In genomic region chr1:75315011-75315410, GRCm38 (mm10) we compare ENCODE assay signal across 35 mouse cellular contexts. TPM values are rescaled to one million over a fixed set of nuclear protein-coding genes. Genes with fewer than 3 reads are reported as not detected.
DNase-seq lines count a peak whose midpoint lies in the region; ATAC-seq and TF ChIP-seq lines count a peak whose summit lies in the region.
"Had no signal": no experiment of that assay in that cellular context is flagged by ENCODE, and none has a peak within 500 bp of the region (broad histone marks: within the 10 kb centered on the region; RNA-seq: fewer than 3 reads in every experiment).

No protein-coding gene starts in this region.

- H3K9ac ChIP-seq in neural tube, embryonic 12.5 days, result 0 out of 2 replicates have a peak overlapping the region, but pooled peaks have one; percentile 5
- no peak overlapping the region for H3K9ac ChIP-seq in hindbrain, postnatal 0 days (replicated peaks; ENCODE audit: low read length)
- H3K9ac ChIP-seq: hindbrain, embryonic 14.5 days; liver, embryonic 13.5 days had no signal

- H3K4me3 ChIP-seq in neural tube, embryonic 12.5 days, result no peak overlapping the region
- H3K4me3 ChIP-seq in embryonic facial prominence, embryonic 10.5 days, result 0 out of 2 replicates have a peak overlapping the region, but pooled peaks have one; percentile 68
- H3K4me3 ChIP-seq in hindbrain, postnatal 0 days (ENCODE audit: low read length), result no peak overlapping the region
- H3K4me3 ChIP-seq: erythroblast, embryonic 14.5 days; gastrocnemius, adult 2 months; heart, adult 2 months; heart, embryonic 12.5 days had no signal

- peak; percentile 7 for DNase-seq in CD4-positive, CD25-positive, alpha-beta regulatory T cell, adult 2 months (ENCODE audit: low read depth, low spot score)
- peak; percentile 95 for DNase-seq in heart, adult 11 months
- DNase-seq in heart, postnatal 4 days, result no peak
- no peak for DNase-seq in neural tube, embryonic 10.5 days (ENCODE audit: extremely low spot score, low spot score)
- no peak for DNase-seq in embryonic facial prominence, embryonic 10.5 days (ENCODE audit: low spot score)
- DNase-seq in hindbrain, postnatal 0 days (ENCODE audit: low spot score), result no peak
- DNase-seq: adrenal gland, postnatal 25 days; gastrocnemius, adult 2 months; gastrocnemius, postnatal 36 days; heart, adult 2 months; kidney, adult 18-20 months; layer of hippocampus, postnatal 36 days; left cerebral cortex, postnatal 4 days; liver, embryonic 13.5 days; lung, adult 2 months; lung, postnatal 10 days; right cerebral cortex, postnatal 25 days; spleen, adult 18-20 months; thymus, adult 2 months had no signal

- H3K27me3 ChIP-seq in neural tube, embryonic 12.5 days (replicated peaks), result no peaks in the 10 kb centered on the region
- H3K27me3 ChIP-seq in embryonic facial prominence, embryonic 10.5 days (replicated peaks; ENCODE audit: low read depth, poor library complexity, severe bottlenecking), result no peaks in the 10 kb centered on the region
- H3K27me3 ChIP-seq in hindbrain, postnatal 0 days (ENCODE audit: insufficient read depth, low read length), result no peaks in the 10 kb centered on the region
- H3K27me3 ChIP-seq: heart, embryonic 12.5 days; liver, embryonic 13.5 days had no signal

- no peaks in the 10 kb centered on the region for H3K9me3 ChIP-seq in neural tube, embryonic 12.5 days
- no peaks in the 10 kb centered on the region for H3K9me3 ChIP-seq in embryonic facial prominence, embryonic 10.5 days
- no peaks in the 10 kb centered on the region for H3K9me3 ChIP-seq in hindbrain, postnatal 0 days (ENCODE audit: low read length)
- H3K9me3 ChIP-seq: heart, embryonic 12.5 days; liver, embryonic 13.5 days had no signal

- 92% methylated on average over 6 of the region's 6 CpGs for WGBS in neural tube, embryonic 12.5 days
- WGBS in embryonic facial prominence, embryonic 10.5 days, result 91% methylated on average over 6 of the region's 6 CpGs
- WGBS in hindbrain, postnatal 0 days, result 93% methylated on average over 6 of the region's 6 CpGs

- no peak overlapping the region for H3K27ac ChIP-seq in neural tube, embryonic 12.5 days
- no peak overlapping the region for H3K27ac ChIP-seq in embryonic facial prominence, embryonic 10.5 days (replicated peaks)
- no peak overlapping the region for H3K27ac ChIP-seq in hindbrain, postnatal 0 days
- H3K27ac ChIP-seq: gastrocnemius, adult 2 months; heart, adult 2 months; hindbrain, embryonic 14.5 days; kidney, postnatal 0 days; liver, embryonic 13.5 days had no signal

- no peak for ATAC-seq in CD4-positive, CD25-positive, alpha-beta regulatory T cell, adult 4 months
- no peak for ATAC-seq in neural tube, embryonic 12.5 days (ENCODE audit: low FRiP score, low read depth)
- ATAC-seq in hindbrain, postnatal 0 days, result no peak
- ATAC-seq: forebrain, embryonic 16.5 days; inflammation-experienced regulatory T-cells, adult 6 months; midbrain, embryonic 16.5 days had no signal

- H3K4me1 ChIP-seq in neural tube, embryonic 12.5 days, result peaks cover 9% of the 10 kb centered on the region
- H3K4me1 ChIP-seq in embryonic facial prominence, embryonic 10.5 days, result peaks cover 17% of the 10 kb centered on the region
- H3K4me1 ChIP-seq in hindbrain, postnatal 0 days (ENCODE audit: insufficient read depth, low read length), result peaks cover 7% of the 10 kb centered on the region; the same call in 1 of the 2 replicates

- H3K36me3 ChIP-seq in neural tube, embryonic 12.5 days, result peaks cover 58% of the 10 kb centered on the region
- H3K36me3 ChIP-seq in embryonic facial prominence, embryonic 10.5 days (replicated peaks), result peaks cover 59% of the 10 kb centered on the region
- peaks cover 41% of the 10 kb centered on the region for H3K36me3 ChIP-seq in hindbrain, postnatal 0 days (ENCODE audit: insufficient read depth, low read length)

- H3K4me2 ChIP-seq in neural tube, embryonic 12.5 days (replicated peaks), result no peak overlapping the region
- no peak overlapping the region for H3K4me2 ChIP-seq in hindbrain, postnatal 0 days (ENCODE audit: low read depth, low read length)
- H3K4me2 ChIP-seq: hindbrain, embryonic 14.5 days; midbrain, embryonic 11.5 days had no signal

- TF ChIP-seq CTCF in hindbrain, postnatal 0 days (IDR thresholded peaks at IDR 0.05; ENCODE audit: low read depth), result no peak

RNA-seq across cellular contexts. Expression of gene Dnpep, which starts 2.8 kb away (rescaled TPM):
- 10 to 100 TPM; 56.0 to 90.5 TPM for polyA plus RNA-seq in CD4-positive, CD25-positive, alpha-beta regulatory T cell, adult 4 months (2017; shearing (Covaris generic))
- 10 to 100 TPM; 89.5 to 89.8 TPM for total RNA-seq in heart, postnatal 4 days (2021)
- polyA plus RNA-seq in neural tube, embryonic 12.5 days (2016; fragmentation: Nextera tagmentation; extraction: Ambion mirVana), result 193 and 201 TPM in 2 replicates
- 144 and 150 TPM in 2 replicates for polyA plus RNA-seq in embryonic facial prominence, embryonic 10.5 days (2016; fragmentation: Nextera tagmentation; extraction: Ambion mirVana)
- 143 and 175 TPM in 2 replicates for total RNA-seq in hindbrain, postnatal 0 days (2014; rRNA removed)
- polyA plus RNA-seq in hindbrain, postnatal 0 days (2015; fragmentation: Nextera tagmentation; extraction: Ambion mirVana), result 120 and 131 TPM in 2 replicates

RNA-seq across cellular contexts. Expression of gene Resp18, which starts 36.8 kb away (rescaled TPM):
- polyA plus RNA-seq in CD4-positive, CD25-positive, alpha-beta regulatory T cell, adult 4 months (2017; shearing (Covaris generic)), result not detected
- not detected for total RNA-seq in heart, postnatal 4 days (2021)
- 61.9 and 69.5 TPM in 2 replicates for polyA plus RNA-seq in neural tube, embryonic 12.5 days (2016; fragmentation: Nextera tagmentation; extraction: Ambion mirVana)
- 1.9 and 2.5 TPM in 2 replicates for polyA plus RNA-seq in embryonic facial prominence, embryonic 10.5 days (2016; fragmentation: Nextera tagmentation; extraction: Ambion mirVana)
- total RNA-seq in hindbrain, postnatal 0 days (2014; rRNA removed), result 257 and 298 TPM in 2 replicates
- 394 and 396 TPM in 2 replicates for polyA plus RNA-seq in hindbrain, postnatal 0 days (2015; fragmentation: Nextera tagmentation; extraction: Ambion mirVana)
- total RNA-seq: common myeloid progenitor, adult 5-6 weeks; gastrocnemius, adult 2 months; gastrocnemius, postnatal 36 days; heart, adult 2 months; hematopoietic stem cell, adult 5-6 weeks; neutrophil, adult 5-6 weeks had no signal
- polyA plus RNA-seq: C2C12; erythroblast, embryonic 14.5 days; heart, embryonic 12.5 days; heart, postnatal 0 days; inflammation-experienced regulatory T-cells, adult 6 months; kidney, postnatal 0 days; liver, embryonic 13.5 days; myocyte had no signal

RNA-seq across cellular contexts. Expression of gene Des, which starts 45.1 kb away (rescaled TPM):
- not detected for polyA plus RNA-seq in CD4-positive, CD25-positive, alpha-beta regulatory T cell, adult 4 months (2017; shearing (Covaris generic))
- total RNA-seq in heart, postnatal 4 days (2021), result 100 to 1,000 TPM; 742 to 747 TPM
- polyA plus RNA-seq in neural tube, embryonic 12.5 days (2016; fragmentation: Nextera tagmentation; extraction: Ambion mirVana), result 9.3 and 12.7 TPM in 2 replicates
- 10.4 and 15.6 TPM in 2 replicates for polyA plus RNA-seq in embryonic facial prominence, embryonic 10.5 days (2016; fragmentation: Nextera tagmentation; extraction: Ambion mirVana)
- total RNA-seq in hindbrain, postnatal 0 days (2014; rRNA removed), result 2.6 and 6.9 TPM in 2 replicates
- 1.2 and 1.6 TPM in 2 replicates for polyA plus RNA-seq in hindbrain, postnatal 0 days (2015; fragmentation: Nextera tagmentation; extraction: Ambion mirVana)
- total RNA-seq: common myeloid progenitor, adult 5-6 weeks; hematopoietic stem cell, adult 5-6 weeks; neutrophil, adult 5-6 weeks had no signal

RNA-seq across cellular contexts. Expression of gene Ptprn, which starts 50.7 kb away (rescaled TPM):
- under 1 TPM; 0.22 to 0.61 TPM for polyA plus RNA-seq in CD4-positive, CD25-positive, alpha-beta regulatory T cell, adult 4 months (2017; shearing (Covaris generic))
- total RNA-seq in heart, postnatal 4 days (2021), result under 1 TPM; 0.41 to 0.43 TPM
- polyA plus RNA-seq in neural tube, embryonic 12.5 days (2016; fragmentation: Nextera tagmentation; extraction: Ambion mirVana), result 13.8 and 15.0 TPM in 2 replicates
- 1.7 and 2.1 TPM in 2 replicates for polyA plus RNA-seq in embryonic facial prominence, embryonic 10.5 days (2016; fragmentation: Nextera tagmentation; extraction: Ambion mirVana)
- total RNA-seq in hindbrain, postnatal 0 days (2014; rRNA removed), result 120 and 132 TPM in 2 replicates
- polyA plus RNA-seq in hindbrain, postnatal 0 days (2015; fragmentation: Nextera tagmentation; extraction: Ambion mirVana), result 46.0 and 48.3 TPM in 2 replicates
- total RNA-seq: gastrocnemius, adult 2 months; hematopoietic stem cell, adult 5-6 weeks; neutrophil, adult 5-6 weeks had no signal
- polyA plus RNA-seq: erythroblast, embryonic 14.5 days had no signal

Comparison
In these comparisons a context has a peak if more than half of its experiments do, and no peak if none do; other contexts are left out.
1. DNase-seq: peak in CD4-positive, CD25-positive, alpha-beta regulatory T cell, adult 2 months (single experiment) and heart, adult 11 months (single experiment); none in heart, postnatal 4 days (single experiment), neural tube, embryonic 10.5 days (single experiment), embryonic facial prominence, embryonic 10.5 days (single experiment) and hindbrain, postnatal 0 days (single experiment).
2. RNA of gene Resp18, which starts 36.8 kb away (polyA plus RNA-seq): 394 to 396 TPM in hindbrain, postnatal 0 days and 61.9 to 69.5 TPM in neural tube, embryonic 12.5 days; 1.9 to 2.5 TPM in embryonic facial prominence, embryonic 10.5 days and not detected in CD4-positive, CD25-positive, alpha-beta regulatory T cell, adult 4 months; every median in the first group is over 10 times any median in the second.